Mouse (Mus musculus): ENCODE measurements around the gene Slc50a1. TPM values are rescaled to one million over a fixed set of nuclear protein-coding genes. Genes with fewer than 3 reads are reported as not detected.

Gene Slc50a1
- polyA plus RNA-seq, 1 experiment, result 9.7 TPM

DNA sequence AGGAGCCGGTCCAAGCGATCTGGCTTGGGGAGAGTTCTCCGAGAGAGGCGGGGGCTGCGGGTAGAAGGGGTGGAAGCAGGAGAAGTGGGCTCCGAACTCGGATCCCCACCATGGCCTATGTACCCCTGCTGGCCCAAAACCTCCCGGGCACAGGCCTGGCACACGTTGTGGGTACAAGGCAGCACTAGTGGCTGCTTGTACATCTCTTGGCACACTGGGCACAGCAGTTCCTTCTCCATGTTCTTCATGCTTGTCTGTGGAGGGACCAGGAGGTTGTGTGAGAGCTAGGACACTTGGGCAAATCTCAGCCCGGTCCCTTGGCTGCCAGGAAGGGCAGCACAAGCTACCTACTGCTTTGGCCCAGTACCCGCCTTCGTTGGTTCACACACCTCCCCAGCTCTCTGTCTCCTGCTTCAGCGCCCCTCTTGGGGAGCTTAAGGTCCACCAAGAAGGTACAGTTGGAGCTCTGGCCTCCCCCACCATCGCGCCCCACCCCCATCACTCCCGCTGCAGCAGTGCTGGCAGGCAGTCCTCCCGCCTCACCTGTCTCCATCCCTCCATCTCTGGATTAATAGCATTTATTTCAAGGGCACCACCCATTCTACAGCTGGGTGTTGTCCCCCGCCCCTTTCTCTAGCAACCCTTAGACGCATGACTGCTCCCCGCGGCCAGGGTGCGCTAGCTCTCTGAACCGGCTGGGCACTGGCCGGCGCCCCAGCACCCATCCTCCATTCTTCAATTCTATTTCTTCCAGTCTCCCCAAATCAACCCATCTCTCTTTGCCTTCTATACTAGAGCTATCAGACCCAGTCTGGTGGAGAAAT, 26.0 kb downstream of the Slc50a1 start:
- peaks cover 21% of the 10 kb centered on the region for H3K4me1 ChIP-seq (ENCODE audit: control insufficient read depth, insufficient read depth, low read length)
- no peak overlapping the region for H3K27ac ChIP-seq (ENCODE audit: control insufficient read depth, insufficient read depth, low read depth, low read length)
- TF ChIP-seq POLR2A (IDR thresholded peaks at IDR 0.05; ENCODE audit: control insufficient read depth, low read depth, low read length), result no peak
- TF ChIP-seq CTCF (IDR thresholded peaks at IDR 0.05; ENCODE audit: control insufficient read depth, insufficient read depth, insufficient replicate concordance, low read depth, low read length), result no peak
- H3K36me3 ChIP-seq (ENCODE audit: control insufficient read depth, insufficient read depth, low read length), result no peaks in the 10 kb centered on the region
- H3K4me3 ChIP-seq (ENCODE audit: control insufficient read depth, low read depth, low read length), result peak overlapping the region; percentile 77
- H3K27me3 ChIP-seq (ENCODE audit: control insufficient read depth, insufficient read depth, low read length), result no peaks in the 10 kb centered on the region; the same call in 1 of the 2 replicates

DNA sequence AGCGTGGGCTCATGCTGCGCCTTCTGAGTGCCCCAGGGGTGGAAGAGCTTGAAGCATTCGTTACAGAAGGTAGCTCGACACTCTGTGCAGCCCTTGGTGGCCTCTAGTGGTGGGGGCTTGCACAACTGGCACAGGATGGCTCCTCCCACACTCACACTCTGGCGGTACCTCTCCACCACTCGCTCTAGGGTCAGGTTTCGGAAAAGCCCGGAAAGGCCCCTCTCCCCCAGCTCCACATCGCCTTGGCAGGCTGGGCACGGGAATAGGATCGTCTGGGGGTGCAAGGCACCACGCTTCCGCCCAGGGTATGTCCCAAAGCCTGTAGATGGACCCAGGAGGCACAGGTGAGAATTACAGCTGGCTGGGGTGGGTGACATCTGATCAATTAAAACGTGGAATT, 26.8 kb downstream of the Slc50a1 start:
- peaks cover 21% of the 10 kb centered on the region for H3K4me1 ChIP-seq (ENCODE audit: control insufficient read depth, insufficient read depth, low read length)
- peak overlapping the region; percentile 30 for H3K4me3 ChIP-seq (ENCODE audit: control insufficient read depth, low read depth, low read length)
- no peaks in the 10 kb centered on the region for H3K36me3 ChIP-seq (ENCODE audit: control insufficient read depth, insufficient read depth, low read length)
- H3K27me3 ChIP-seq (ENCODE audit: control insufficient read depth, insufficient read depth, low read length), result no peaks in the 10 kb centered on the region; the same call in 1 of the 2 replicates
- no peak overlapping the region for H3K27ac ChIP-seq (ENCODE audit: control insufficient read depth, insufficient read depth, low read depth, low read length)
- no peak for TF ChIP-seq POLR2A (IDR thresholded peaks at IDR 0.05; ENCODE audit: control insufficient read depth, low read depth, low read length)
- TF ChIP-seq CTCF (IDR thresholded peaks at IDR 0.05; ENCODE audit: control insufficient read depth, insufficient read depth, insufficient replicate concordance, low read depth, low read length), result peak; percentile 35; the same call in 1 of the 2 replicates

DNA sequence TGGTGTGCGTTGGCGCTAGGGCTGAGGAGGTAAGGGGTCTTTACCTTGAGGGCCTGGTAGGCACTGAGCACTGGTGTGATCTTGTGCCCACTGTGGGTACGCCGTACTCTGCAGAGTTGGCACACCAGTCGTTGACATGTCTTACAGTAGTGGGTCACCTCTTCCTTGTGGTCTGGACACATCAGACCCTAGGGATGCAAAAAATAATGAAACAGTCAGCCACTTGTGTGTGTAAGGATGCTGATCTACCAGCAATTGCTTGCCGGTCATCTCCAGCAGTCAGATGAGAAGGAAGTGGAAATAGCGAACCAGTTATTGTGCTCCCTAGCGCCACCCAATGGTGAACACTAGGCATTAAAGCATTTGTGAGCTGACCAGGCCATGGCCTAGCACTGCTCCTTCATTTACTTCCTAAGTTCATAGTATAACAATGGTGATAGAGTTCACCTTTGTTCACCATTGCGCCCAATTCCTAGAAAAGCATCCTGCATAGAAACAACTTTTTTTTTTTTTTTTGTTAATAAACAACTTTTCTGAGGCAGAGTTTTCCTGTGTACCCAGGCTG, 28.0 kb downstream of the Slc50a1 start:
- Histone ChIP-seq H3K36me3 (ENCODE audit: control insufficient read depth, insufficient read depth, low read length) (no peaks in the 10 kb centered on the region), H3K4me1 (ENCODE audit: control insufficient read depth, insufficient read depth, low read length) (peaks cover 21% of the 10 kb centered on the region), H3K27ac (ENCODE audit: control insufficient read depth, insufficient read depth, low read depth, low read length) (no peak overlapping the region), H3K4me3 (ENCODE audit: control insufficient read depth, low read depth, low read length) (no peak overlapping the region), H3K27me3 (ENCODE audit: control insufficient read depth, insufficient read depth, low read length) (no peaks in the 10 kb centered on the region; the same call in 1 of the 2 replicates)
- TF ChIP-seq CTCF (IDR thresholded peaks at IDR 0.05; ENCODE audit: control insufficient read depth, insufficient read depth, insufficient replicate concordance, low read depth, low read length) (peak; percentile 68), POLR2A (IDR thresholded peaks at IDR 0.05; ENCODE audit: control insufficient read depth, low read depth, low read length) (no peak)

- Histone ChIP-seq H3K27me3 (ENCODE audit: control insufficient read depth, insufficient read depth, low read length) (no peaks in the 10 kb centered on the region), H3K4me1 (ENCODE audit: control insufficient read depth, insufficient read depth, low read length) (peaks cover 3% of the 10 kb centered on the region; the same call in 1 of the 2 replicates), H3K27ac (ENCODE audit: control insufficient read depth, insufficient read depth, low read depth, low read length) (no peak overlapping the region), H3K4me3 (ENCODE audit: control insufficient read depth, low read depth, low read length) (no peak overlapping the region), H3K36me3 (ENCODE audit: control insufficient read depth, insufficient read depth, low read length) (no peaks in the 10 kb centered on the region)
- TF ChIP-seq CTCF (IDR thresholded peaks at IDR 0.05; ENCODE audit: control insufficient read depth, insufficient read depth, insufficient replicate concordance, low read depth, low read length) (no peak), POLR2A (IDR thresholded peaks at IDR 0.05; ENCODE audit: control insufficient read depth, low read depth, low read length) (no peak)
Observed at GRCm38 (mm10) chr3:89238494-89238893, 31.9 kb downstream of the Slc50a1 start.

DNA sequence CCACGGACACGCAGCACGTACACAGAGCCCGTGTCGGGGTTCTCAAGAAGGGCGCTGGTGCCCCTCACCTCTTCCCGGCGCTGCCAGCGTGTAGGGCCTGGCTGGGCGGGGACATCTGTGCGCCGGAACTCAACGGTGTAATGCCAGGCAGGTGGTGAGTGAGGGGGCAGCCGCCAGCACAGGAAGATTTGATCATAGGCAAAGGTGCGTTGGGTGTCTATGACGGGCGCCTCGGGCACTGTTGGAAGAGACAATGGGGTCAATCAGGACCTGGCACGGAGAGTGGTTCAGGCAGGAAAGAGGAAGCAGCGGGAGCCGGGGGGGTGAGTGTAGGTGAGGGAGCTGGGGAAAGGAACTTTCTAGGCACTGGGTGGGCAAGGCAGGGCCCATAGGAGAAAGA, 32.7 kb downstream of the Slc50a1 start:
- H3K27me3 ChIP-seq (ENCODE audit: control insufficient read depth, insufficient read depth, low read length), result no peaks in the 10 kb centered on the region
- H3K4me3 ChIP-seq (ENCODE audit: control insufficient read depth, low read depth, low read length), result no peak overlapping the region
- TF ChIP-seq CTCF (IDR thresholded peaks at IDR 0.05; ENCODE audit: control insufficient read depth, insufficient read depth, insufficient replicate concordance, low read depth, low read length), result no peak
- H3K27ac ChIP-seq (ENCODE audit: control insufficient read depth, insufficient read depth, low read depth, low read length), result no peak overlapping the region
- no peaks in the 10 kb centered on the region for H3K4me1 ChIP-seq (ENCODE audit: control insufficient read depth, insufficient read depth, low read length)
- no peaks in the 10 kb centered on the region for H3K36me3 ChIP-seq (ENCODE audit: control insufficient read depth, insufficient read depth, low read length)

DNA sequence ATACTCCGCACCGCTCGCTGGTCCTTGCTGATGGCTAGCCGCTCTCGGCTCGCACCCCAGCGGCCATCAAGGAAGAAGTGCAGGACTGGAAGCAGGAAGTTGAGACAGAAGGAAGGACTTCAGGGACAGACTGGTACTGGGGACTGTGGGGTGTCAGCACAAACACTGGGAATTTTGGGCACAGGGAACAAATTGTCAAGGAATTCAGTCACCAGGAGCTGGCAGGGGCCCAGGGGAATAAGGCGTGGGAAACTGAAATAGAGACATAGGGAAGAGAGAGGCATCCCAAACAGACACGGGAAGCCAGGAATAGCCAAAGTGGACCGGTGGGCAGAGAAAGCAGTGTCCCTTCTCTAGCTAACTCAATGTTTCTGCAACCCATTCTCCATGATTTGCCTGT, 33.9 kb downstream of the Slc50a1 start:
- TF ChIP-seq CTCF (IDR thresholded peaks at IDR 0.05; ENCODE audit: control insufficient read depth, insufficient read depth, insufficient replicate concordance, low read depth, low read length) (no peak), POLR2A (IDR thresholded peaks at IDR 0.05; ENCODE audit: control insufficient read depth, low read depth, low read length) (no peak)
- H3K27ac ChIP-seq (ENCODE audit: control insufficient read depth, insufficient read depth, low read depth, low read length), result no peak overlapping the region
- H3K4me1 ChIP-seq (ENCODE audit: control insufficient read depth, insufficient read depth, low read length), result no peaks in the 10 kb centered on the region
- H3K4me3 ChIP-seq (ENCODE audit: control insufficient read depth, low read depth, low read length), result no peak overlapping the region
- H3K27me3 ChIP-seq (ENCODE audit: control insufficient read depth, insufficient read depth, low read length), result no peaks in the 10 kb centered on the region
- H3K36me3 ChIP-seq (ENCODE audit: control insufficient read depth, insufficient read depth, low read length), result no peaks in the 10 kb centered on the region

DNA sequence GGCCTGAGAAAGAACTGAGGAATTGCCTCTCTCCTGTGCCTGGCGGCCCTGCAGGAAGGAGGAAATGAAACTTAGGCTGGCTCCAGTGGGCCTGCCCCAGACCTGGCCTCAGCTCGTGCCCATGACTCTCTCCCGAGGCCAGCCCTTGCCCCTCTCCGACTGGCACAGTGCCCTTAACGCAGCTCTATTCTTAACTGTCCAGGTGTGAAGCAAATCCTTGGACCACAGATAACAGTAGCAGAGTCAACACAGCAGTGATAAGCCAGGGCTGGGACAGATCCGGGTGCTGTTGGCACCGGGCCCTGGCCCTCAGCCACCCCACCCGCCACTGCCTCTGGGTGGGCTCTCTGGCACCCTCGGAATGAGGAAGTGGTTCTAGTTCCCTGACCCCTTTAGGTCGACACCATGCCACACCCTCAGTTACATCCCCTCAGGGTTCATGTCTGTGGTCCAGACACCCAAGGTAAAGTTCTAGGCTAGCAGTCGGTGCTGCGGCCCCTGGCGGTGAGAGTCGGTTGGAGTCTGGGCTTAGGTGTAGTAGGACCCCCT, 36.7 kb downstream of the Slc50a1 start:
- TF ChIP-seq CTCF (IDR thresholded peaks at IDR 0.05; ENCODE audit: control insufficient read depth, insufficient read depth, insufficient replicate concordance, low read depth, low read length) (no peak), POLR2A (IDR thresholded peaks at IDR 0.05; ENCODE audit: control insufficient read depth, low read depth, low read length) (no peak)
- no peaks in the 10 kb centered on the region for H3K27me3 ChIP-seq (ENCODE audit: control insufficient read depth, insufficient read depth, low read length)
- H3K27ac ChIP-seq (ENCODE audit: control insufficient read depth, insufficient read depth, low read depth, low read length), result no peak overlapping the region
- H3K4me3 ChIP-seq (ENCODE audit: control insufficient read depth, low read depth, low read length), result no peak overlapping the region
- peaks cover 3% of the 10 kb centered on the region for H3K4me1 ChIP-seq (ENCODE audit: control insufficient read depth, insufficient read depth, low read length)
- H3K36me3 ChIP-seq (ENCODE audit: control insufficient read depth, insufficient read depth, low read length), result no peaks in the 10 kb centered on the region

All from testis, adult 2 months (tissue).